Mouse (Mus musculus) kidney, postnatal 4 days (tissue): ENCODE measurements around the gene Mrgprd.

ENCODE experiments used
- DNase-seq, 2 experiments: peaks; one replicate each; pipeline ENCODE4 v3.0.0; 2021; ENCODE audit warnings: mixed read lengths in 2 of 2

The Mrgprd gene

DNA sequence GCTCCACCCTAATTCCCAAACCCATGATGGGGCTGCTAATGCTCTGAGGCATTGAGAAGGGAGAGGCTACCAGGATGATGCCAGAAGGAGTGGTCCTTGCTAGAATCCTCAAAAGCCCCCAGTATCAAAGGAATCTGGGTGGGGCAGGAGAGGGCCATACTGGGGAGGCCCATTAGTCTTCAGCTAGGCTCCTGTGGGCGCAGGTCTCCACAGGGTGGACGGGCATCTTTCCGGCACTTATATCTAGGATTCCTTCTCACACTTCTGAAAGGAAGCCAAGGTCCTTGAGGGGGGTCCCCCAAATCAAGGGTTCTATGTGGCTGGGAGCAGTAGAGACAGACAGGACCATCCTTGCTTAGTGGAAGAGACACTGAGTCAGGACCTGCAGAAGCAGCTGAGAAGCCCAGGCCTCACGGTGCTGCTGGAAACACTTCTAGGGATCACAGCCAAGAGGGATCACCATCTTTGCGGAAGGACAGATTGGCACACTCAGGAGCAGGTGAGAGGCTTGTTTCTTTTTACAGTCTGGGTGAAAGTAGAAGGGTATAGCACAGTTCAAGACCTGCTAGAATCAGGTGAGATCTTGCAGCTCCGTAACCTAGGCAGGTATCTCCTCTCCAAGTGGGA, at the start of gene Mrgprd:
Gene Mrgprd, plus strand, starts transcription at position 51 of the 627 bp plus-strand sequence.
- no peak for DNase-seq

DNA sequence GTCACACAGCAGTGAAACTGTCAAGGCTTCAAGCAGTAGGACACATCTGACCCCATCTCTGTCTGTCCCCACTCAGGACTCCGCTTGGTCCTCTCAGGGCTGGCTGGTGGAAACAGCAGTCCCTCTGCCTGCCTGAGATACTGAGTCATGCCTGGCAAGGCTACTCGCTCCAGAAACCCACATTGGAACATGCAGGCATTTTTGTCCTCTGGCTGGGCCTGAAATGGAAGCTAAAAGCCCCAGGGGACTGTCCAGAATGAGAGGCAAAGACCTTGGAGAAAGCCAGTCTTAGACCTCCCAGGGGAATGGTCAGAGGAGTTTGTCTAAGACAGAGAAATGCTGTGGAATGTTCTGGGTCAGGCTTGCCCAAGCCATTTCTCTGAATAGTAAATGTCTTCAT, 48.6 kb upstream of the Mrgprd start:
- no peak for DNase-seq

DNA sequence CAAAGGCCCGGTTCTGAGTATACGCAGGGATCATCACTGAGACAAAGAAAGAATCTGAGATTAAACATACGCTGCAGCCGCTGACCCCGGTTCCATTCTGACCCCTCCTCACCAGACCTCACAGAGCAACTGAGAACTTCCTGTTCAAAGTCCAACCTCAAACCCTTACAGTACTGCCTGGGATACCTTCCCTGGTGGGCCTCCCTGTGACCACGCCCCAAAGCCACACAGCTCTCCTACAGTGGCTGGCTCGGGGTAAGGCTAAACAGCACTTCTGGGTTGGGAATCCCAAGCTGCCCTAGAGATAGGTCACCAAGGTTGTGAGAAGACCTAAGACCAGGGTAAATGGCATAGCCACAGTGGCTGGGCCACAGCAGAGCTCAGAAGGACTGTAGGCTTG, 45.7 kb upstream of the Mrgprd start:
- no peak for DNase-seq

DNA sequence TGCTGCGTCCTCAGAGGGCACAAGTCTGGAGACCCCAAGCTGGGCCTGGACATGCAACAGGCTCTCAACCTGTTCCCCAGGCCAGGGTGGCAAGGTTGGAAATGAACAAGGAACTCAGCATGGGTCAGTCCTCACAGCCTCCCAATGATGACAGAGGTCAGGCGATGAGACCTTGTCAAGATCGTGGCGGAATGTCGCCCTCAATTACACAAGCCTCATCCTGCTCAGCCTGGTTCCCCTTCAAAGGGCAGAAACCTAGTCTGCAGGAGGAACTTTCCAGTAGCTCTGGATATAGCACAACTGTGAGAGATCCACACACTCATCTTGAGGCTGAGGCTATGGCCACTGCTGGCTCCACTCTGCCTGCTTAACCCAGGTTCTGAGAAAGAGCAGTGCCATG, 43.7 kb upstream of the Mrgprd start:
- DNase-seq: no peak

DNA sequence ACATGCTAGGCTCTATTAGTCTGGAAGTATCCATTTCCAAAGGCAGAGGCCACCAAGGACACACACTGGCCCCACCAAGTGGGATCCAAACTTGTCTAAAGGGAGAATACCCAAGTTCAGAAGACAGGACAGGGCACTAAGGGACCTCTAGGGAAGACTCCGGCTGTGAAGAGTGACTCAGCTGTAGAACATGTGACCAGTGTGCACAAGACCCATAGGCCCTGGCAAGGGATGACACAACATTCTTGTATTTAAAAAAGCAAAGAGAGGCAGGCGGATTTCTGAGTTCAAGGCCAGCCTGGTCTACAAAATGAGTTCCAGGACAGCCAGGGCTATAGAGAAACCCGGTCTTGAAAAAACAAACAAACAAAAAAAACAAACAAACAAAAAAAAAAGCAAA, 39.1 kb upstream of the Mrgprd start:
- no peak for DNase-seq

DNA sequence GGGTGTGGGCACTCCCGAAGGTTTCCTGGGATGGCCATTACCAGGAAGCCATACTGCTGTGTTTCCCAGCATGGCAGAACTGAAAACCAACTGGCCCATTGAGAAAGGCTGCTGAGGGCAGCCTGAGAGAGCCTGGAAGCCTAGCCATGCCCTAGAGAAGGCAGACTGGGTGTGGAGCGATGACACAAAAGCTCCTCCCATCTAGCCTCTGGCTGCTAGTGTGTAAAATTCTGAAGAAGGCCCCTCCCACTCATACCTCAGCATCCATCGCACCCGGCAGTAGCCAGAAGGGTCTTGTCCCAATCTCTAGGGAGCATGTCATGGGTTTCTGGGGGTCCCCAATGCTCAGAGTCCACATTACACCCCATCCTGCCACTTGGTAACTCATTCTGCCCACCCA, 33.2 kb upstream of the Mrgprd start:
- peak in 1 of 2 experiments; percentile 19 for DNase-seq

DNA sequence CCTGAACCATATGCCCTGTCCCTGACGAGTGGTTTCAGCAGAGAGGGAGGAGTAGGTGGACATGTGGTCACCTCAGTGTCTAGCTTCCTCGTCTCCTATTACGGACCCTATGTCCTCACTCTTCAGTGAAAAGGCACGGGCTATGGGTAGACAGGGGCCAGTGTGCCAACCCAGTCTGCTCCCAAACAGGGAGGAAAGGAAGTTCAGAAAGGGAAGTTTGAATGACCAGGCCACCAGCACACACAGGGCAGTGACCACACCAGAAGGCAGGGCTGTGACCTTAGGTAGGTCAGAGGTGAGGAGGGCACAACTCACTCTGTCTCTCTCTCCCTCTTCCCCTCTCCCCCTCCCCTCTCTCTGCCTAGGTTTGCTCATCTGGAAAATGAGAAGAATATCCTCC, 31.6 kb upstream of the Mrgprd start:
- DNase-seq: peak in 1 of 2 experiments; percentile 25

DNA sequence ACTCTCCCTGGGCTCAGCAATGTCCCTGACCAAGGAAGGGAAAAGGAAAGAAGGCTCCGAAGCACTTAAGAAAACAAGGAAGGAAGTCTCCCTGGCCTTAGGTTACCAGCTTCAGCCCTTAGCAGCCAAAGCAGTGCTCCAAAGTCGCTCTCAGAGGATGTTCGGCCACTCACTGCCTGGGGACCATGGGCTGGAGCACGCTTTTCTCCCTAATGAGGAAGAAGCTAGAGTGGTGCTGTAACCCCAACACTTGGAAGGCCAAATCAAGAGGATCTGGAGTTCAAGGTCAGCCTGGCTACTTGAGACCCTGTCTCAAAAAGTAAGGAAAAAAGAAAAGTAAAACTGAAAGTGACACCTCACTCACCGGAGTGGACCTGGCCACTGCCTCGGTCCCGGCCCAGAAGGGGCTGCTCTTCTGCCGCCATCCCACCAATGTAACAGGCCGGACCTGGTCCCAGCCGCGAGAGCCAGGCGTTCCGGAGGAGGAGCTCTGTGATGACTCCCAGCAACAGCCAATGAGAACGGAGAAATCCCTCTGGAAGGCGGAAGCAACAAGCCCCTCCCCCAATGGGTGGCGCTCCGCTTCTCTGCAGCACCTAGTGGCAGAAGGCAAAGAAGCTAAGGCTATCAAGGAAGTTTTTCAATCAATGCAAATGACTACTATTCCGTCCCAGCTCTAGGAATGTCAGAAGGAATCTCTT, 31.0 kb upstream of the Mrgprd start, which contains the start of gene Tpcn2:
Gene Tpcn2, minus strand, starts transcription at position 525 of the 701 bp plus-strand sequence.
- peak; percentile 96 to 97 for DNase-seq

DNA sequence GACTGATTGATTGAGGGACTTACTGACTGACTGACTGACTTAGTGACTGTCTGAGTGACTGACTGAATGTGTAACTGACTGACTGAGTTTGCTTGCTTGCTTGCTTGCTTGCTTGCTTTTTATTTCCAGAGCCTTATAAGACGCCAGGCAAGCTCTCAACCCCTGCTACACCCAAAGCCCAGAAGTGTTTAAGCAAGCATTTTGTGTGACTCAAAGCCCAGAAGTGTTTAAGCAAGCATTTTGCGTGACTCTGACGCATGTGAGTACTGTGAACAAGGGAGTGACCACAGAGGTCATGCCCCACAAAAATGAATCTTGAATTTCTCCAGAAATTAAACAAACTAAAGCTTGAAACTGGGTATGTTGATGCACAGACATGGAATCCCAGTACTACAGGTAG, 30.3 kb upstream of the Mrgprd start:
- DNase-seq: no peak

DNA sequence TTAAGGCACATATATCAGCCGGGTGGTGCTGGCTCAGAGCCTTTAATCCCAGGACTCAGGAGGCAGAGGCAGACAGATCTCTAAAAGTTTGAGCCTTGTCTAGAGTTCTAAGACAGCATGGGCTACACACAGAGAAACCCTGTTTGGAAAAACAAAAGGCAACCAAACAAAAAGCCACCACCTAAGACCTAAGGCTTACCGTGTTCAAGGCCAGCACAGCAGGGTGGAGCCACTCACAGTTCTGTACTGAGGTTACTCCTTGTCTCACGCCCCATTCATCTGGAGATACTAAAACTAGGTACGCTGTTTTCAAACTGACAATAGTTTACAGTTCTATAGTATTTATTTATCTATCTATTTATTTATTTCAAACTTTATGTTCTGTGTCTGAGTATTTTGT, 29.2 kb upstream of the Mrgprd start:
- no peak for DNase-seq

DNA sequence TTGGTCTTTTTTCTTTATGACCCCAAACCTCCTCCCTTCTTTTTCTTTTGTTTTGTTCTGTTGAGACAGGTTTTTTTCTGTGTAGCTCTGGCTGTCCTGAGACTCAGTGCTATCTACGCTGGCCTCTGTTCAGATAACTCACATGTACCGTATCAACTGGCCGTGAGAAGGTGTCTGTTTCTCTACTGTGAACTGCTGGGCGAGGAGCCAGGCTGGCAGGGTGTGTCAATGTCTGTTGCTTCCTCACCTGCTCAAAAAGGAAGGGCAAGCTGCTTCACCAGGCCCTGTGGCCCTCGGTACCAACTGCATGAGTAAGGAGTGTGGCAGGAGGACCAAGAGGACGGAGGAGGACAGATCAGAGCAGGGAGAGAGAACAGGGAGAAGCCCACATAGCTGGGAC, 27.2 kb upstream of the Mrgprd start:
- DNase-seq: no peak

DNA sequence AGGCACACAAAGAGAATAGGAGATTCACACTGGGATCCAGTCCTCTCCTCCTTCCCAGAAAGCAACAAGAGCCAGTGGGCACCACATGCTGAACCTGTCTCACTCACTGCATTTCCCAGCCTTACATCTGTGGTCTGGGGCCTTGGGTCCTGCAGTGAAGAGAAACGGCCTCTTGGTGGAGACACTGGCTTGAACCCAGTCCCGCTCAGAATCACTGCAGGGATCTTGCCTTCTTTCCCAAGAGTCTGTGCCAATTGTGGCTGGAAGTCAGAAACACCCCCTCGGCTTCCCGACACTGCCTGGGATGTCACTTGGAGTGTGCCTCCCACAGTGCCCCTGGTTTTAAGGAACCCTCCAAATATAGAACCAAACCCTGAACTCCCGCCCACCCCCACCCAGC, 25.3 kb upstream of the Mrgprd start:
- peak; percentile 48 to 60 for DNase-seq

DNA sequence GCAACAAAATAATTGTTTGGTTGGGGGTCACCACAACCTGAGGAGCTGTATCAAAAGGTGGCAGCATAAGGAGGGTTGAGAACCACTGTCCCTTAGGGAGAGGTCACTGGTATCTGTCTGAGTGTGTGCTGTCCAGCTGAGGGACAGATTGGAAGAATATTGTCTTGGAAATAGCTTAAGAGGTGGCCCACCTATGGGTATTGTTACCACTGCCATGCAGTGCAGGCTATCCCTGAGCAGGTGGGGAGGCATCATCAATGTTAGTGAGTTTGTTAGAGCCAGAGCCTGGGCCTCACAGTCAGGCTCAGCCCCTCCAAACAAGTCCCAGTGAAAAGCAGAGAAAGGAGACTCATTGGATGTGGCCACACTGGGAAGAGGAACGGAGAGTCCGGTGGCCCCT, 22.8 kb upstream of the Mrgprd start:
- DNase-seq: no peak

DNA sequence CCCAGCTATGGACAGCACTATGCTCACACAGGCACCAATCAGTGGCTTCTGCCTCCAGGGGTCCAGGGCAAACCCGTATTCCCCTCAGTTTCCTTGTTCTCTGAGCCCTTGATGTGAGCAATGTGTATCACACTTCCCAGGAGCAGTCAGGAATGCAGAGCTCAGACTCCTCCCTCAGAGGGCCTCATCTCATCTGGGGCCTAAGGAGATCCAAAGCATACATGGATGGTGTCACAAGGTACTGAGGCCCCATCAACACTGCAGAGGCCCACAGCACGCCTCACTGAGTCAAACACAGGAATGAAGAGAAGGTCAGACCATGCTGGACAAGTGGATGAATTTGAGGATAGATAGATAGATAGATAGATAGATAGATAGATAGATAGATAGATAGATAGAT, 21.9 kb upstream of the Mrgprd start:
- DNase-seq: no peak

DNA sequence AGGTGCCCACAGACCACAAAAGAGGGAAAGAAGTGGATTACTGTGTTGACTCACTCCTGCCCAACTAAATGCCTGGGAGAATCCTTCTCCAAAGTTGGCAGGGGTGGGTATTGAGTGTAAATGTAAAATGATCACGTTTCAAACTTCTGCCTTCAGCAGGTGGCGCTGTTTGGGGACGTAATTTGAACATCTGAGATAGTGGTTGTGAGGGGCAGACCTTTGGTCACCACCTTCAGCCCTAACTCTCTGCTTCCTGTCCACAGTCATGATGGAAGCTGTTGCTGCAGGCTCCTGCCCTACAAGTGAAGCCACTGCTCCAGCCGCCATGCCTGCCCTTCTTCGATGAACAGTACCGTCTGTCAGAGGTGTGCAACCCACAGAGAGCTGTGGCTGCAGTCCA, 20.8 kb upstream of the Mrgprd start:
- DNase-seq: peak; percentile 55

DNA sequence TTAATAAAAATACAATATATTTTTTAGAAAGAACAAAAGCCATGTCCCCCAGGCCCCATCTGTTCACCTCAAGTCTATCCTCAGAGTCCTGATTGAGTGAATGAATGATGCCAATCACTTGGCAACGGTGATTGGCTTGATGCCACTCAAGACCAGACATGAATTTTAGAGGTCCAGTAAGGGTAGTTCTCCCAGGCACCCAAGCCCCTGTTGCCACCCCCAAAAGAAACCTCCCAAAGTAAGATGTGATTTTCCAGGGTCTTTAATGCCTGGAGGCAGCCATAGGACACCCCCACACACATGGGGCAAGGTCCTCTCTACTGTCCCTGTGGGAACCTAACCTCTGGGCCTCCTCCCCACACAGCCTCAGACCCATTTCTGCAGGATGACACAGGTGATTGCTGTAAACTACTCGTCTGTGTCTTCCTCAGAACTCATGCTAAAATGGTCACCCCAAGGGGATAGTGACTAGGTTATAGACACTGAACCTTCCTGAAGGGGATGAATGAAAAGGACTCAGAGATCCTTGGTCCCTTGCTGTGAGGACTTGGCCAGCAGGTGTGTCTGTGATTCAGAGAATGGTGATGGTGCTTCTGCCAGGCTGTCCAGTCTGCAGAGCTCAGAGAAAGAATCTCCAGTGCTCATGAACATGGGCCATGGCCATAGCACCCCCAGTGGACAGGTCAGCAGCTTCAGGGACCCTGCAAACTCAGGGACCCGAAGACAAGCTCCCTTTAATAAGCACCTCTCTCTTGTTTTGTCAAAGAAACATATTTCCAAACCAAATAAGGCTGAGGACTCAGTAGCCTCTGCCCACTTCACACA, 15.8 kb upstream of the Mrgprd start:
- peak in 1 of 2 experiments; percentile 37 for DNase-seq

DNA sequence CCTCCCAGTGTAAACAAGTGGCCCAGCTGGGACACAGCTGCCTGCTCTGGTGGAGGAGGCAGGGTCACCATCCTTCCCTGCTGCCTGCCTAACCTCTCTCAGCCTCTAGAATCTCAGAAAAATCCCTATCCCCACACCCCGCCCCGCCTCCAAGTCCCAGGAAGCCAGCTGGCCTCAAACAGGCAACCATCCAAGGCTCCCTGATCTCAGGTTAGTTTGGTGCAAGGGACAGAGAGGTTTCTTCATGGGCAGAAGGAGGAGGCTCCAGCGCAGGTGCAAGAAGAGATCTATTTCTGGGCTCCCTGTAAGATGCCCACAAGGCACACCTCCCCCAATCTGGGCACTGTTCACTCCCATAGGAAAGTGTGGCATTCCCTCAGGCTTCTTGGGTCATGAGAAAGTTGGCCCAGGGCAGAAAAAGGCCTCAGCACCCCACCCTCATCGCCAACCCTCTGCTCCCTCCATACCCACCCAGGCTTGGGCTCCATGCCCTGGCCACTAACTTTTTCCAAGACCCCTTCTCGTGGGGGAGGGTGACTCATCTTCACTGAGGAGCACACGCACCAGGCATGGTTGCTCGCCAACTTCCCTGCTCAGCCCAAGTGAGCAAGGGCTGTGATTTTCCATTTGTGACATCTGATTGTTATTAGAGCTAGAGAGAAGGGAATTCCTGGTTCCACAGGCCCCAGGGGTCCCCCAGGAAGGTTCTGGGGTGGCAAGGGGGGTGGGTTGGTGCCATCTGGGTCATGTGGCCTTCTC, 14.9 kb upstream of the Mrgprd start:
- DNase-seq: peak; percentile 61 to 73

DNA sequence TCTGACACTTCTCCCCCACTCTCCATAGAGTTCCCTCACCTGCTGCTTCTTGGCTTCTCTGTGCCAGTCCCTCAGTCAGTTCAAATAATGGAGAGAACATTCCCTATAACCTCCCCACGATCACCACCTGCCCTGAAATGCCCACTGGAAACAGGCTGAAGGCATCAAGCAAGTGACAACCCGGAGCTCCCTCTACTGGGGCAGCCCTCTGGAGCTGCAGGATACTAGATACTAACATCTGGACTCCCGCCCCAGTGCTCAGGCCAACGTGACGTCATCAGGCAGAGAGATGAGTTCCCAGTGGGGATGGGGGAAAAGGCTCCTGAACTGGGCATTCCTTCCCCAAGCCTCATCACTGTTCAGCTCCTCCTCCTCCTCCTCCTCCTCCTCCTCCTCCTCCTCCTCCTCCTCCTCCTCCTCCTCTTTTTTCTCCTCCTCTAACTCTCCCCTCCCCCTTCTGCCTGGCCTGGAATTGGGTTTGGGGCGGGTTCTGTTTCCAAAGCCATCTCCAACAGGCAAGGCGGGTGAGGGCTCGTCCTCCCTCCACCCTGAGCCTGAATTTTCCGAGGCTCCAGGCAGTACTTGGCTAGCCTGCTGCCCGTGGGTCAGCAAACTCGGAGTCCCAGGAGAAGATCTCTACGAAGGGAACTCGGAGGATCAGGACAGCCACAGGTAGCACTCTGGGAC, 14.2 kb upstream of the Mrgprd start, which contains the start of gene Mrgprf:
Gene Mrgprf, plus strand, starts transcription at position 508 of the 687 bp plus-strand sequence.
- peak; percentile 45 to 52 for DNase-seq

DNA sequence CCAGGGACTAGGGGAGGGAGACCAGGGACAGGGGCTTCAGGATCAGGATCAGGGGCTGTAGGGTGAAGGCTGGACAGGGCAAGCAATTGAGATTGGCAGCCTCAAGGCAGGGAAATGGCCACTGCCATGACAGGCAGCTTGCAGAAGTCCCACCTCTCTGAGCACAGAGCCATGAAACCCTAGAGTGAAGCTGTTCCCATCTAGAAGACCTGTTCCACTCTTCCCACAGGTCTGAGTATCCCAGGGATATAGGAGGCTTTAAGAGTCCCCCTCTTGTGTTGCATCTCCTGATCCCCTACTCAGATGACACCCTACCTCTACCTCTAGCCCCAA, 13.7 kb upstream of the Mrgprd start:
- no peak for DNase-seq

DNA sequence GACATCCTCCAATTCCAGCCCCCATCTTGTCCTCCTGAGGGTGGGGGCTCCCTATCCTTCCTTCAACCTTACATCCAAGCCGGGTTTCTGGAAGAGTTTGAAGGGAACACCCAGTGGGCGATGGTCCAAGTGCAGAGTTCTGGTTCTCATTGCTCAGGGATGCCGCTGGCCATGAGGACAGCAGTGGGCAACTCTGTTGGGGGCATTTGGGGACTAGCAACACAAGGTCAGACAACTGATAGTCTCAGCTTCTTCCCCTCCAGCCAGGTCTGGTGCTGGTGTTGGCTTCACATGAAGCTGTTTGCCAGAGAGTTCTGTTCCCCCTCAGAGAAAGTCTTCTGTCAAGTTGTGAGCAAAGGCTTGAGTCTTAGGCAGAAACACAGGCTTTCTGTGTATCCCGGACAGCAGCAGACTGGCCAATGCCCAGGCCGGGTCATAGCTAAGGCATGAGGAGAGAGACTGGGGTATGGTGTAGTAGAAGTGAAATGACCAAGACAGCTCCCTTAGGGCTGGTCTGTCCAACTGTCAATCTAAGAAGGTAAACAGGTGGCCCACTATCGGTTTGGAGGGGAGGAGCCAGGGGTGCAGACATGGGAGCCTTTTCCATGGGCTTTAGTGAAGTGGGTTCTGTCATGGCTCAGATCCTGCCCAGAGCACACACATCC, 13.2 kb upstream of the Mrgprd start:
- no peak for DNase-seq

DNA sequence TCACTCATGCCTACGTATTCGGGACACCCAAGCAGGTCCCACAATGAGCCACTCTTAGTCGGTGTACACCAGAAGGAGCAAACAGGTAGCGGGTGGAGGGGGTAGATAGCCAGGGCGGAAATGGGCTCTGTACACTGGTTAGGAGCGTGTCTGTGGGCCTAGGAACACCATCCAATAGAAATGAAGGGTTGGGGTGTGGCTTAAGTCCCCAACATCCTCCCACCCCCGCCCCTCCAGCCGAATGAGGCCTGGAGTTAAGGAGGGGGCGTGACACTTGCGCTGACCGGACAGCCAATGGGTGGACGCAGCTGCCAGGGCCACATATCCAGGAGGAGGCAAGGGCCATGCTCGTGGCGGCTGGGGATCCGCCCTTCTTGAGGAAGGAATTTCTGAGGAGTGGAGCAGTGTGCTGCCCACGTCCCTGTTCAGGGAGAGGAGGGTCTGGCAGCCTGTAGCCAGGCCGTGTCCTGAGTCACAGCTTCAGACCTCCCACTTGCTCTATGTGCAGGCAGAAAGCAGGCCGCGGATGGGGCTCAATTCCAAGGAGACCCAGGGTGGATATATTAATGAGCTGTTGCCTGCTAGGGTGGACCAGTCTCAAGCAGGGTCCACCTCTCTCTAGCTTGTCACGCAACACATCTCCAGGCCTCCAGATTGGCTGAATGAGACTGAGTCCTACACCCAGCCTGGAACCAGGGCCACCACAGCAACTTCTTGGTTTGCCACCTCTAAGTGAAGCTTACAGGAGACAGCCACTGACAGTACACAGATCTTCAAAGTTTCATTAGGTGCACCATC, 11.9 kb upstream of the Mrgprd start:
- DNase-seq: peak; percentile 82 to 91
